Mouse (Mus musculus) cortical plate, adult 2 months (tissue): ENCODE results near the gene Rtn4ip1.

Source experiments
- CTCF ChIP-seq: fragments of 200-500 bp; IDR thresholded peaks from 2 replicates; pipeline ENCODE4 v1.5.1; 2011; ENCODE audit warnings: mild to moderate bottlenecking, control low read depth, low read length; ENCODE audit not compliant: insufficient read depth; ENCODE audit errors: extremely low read depth
- POLR2A ChIP-seq: fragments of 200-500 bp; IDR thresholded peaks from 2 replicates; pipeline ENCODE4 v1.6.1; 2011; ENCODE audit warnings: mild to moderate bottlenecking, low read length, control low read depth; ENCODE audit not compliant: insufficient read depth; ENCODE audit errors: extremely low read depth

GRCm38 (mm10) chr10:43916737-43917136 is 15.1 kb downstream of the Rtn4ip1 start:
- TF ChIP-seq CTCF, result no peak
- TF ChIP-seq POLR2A, result no peak
